8 mouse cellular contexts compared by ENCODE assay signal in genomic region chr12:3808396-3808981, GRCm38 (mm10). TPM values are rescaled to one million over a fixed set of nuclear protein-coding genes. Genes with fewer than 3 reads are reported as not detected.
DNase-seq lines count a peak whose midpoint lies in the region; ATAC-seq and TF ChIP-seq lines count a peak whose summit lies in the region.

No protein-coding gene starts in this region.

- H3K27ac ChIP-seq in forebrain, postnatal 0 days (ENCODE audit: low read depth, low read length), result peak overlapping the region; percentile 90
- H3K27ac ChIP-seq in midbrain, embryonic 13.5 days, result peak overlapping the region; percentile 88

- peak overlapping the region; percentile 63 for H3K4me3 ChIP-seq in erythroblast, embryonic 14.5 days (replicated peaks)
- H3K4me3 ChIP-seq in forebrain, postnatal 0 days (ENCODE audit: low read depth, low read length), result peak overlapping the region; percentile 93
- H3K4me3 ChIP-seq in midbrain, embryonic 13.5 days (replicated peaks), result peak overlapping the region; percentile 88

- DNase-seq in ES-CJ7 (ENCODE audit: low read depth, low spot score), result peak; percentile 27
- DNase-seq in forebrain, postnatal 0 days, result no peak
- peak; percentile 78 to 79 for DNase-seq in kidney, adult 8-10 months
- DNase-seq in frontal cortex, postnatal 10 days (ENCODE audit: low spot score in 2 of 2), result no peak
- DNase-seq in frontal cortex, postnatal 25 days (ENCODE audit: low spot score in 2 of 2), result no peak

- no peak for TF ChIP-seq CTCF in forebrain, postnatal 0 days (IDR thresholded peaks at IDR 0.05; ENCODE audit: low read depth)

- H3K27me3 ChIP-seq in erythroblast, embryonic 14.5 days (ENCODE audit: control insufficient read depth), result peaks cover 61% of the 10 kb centered on the region
- no peaks in the 10 kb centered on the region for H3K27me3 ChIP-seq in forebrain, postnatal 0 days (ENCODE audit: insufficient read depth, low read length)
- H3K27me3 ChIP-seq in midbrain, embryonic 13.5 days, result 0 out of 2 replicates have a peak, but pooled peaks cover 3% of the 10 kb centered on the region

- H3K9ac ChIP-seq in forebrain, postnatal 0 days, result peak overlapping the region; percentile 87
- peak overlapping the region; percentile 88 for H3K9ac ChIP-seq in midbrain, embryonic 13.5 days (replicated peaks)

- no peaks in the 10 kb centered on the region for H3K36me3 ChIP-seq in erythroblast, embryonic 14.5 days (ENCODE audit: control insufficient read depth)
- no peaks in the 10 kb centered on the region; the same call in 1 of the 2 replicates for H3K36me3 ChIP-seq in forebrain, postnatal 0 days (ENCODE audit: insufficient read depth)
- H3K36me3 ChIP-seq in midbrain, embryonic 13.5 days, result no peaks in the 10 kb centered on the region

- H3K9me3 ChIP-seq in erythroblast, embryonic 14.5 days (ENCODE audit: control insufficient read depth, low read length), result no peaks in the 10 kb centered on the region
- H3K9me3 ChIP-seq in forebrain, postnatal 0 days (ENCODE audit: low read length), result no peaks in the 10 kb centered on the region
- no peaks in the 10 kb centered on the region for H3K9me3 ChIP-seq in midbrain, embryonic 13.5 days

- WGBS in forebrain, postnatal 0 days, result 6% methylated on average over 10 of the region's 10 CpGs
- 4% methylated on average over 10 of the region's 10 CpGs for WGBS in midbrain, embryonic 13.5 days

- peaks cover 15% of the 10 kb centered on the region for H3K4me1 ChIP-seq in erythroblast, embryonic 14.5 days (ENCODE audit: control insufficient read depth)
- peaks cover 27% of the 10 kb centered on the region for H3K4me1 ChIP-seq in forebrain, postnatal 0 days (ENCODE audit: insufficient read depth)
- peaks cover 47% of the 10 kb centered on the region for H3K4me1 ChIP-seq in midbrain, embryonic 13.5 days (replicated peaks)

- ATAC-seq in erythroblast, adult 5-6 weeks (replicated peaks; ENCODE audit: low FRiP score, poor library complexity, severe bottlenecking), result no peak
- ATAC-seq in forebrain, postnatal 0 days, result no peak
- no peak; the same call in none of the 2 replicates for ATAC-seq in midbrain, embryonic 13.5 days

- peak overlapping the region; percentile 82 for H3K4me2 ChIP-seq in forebrain, postnatal 0 days (ENCODE audit: low read depth)
- peak overlapping the region; percentile 80 for H3K4me2 ChIP-seq in midbrain, embryonic 13.5 days (replicated peaks)

RNA-seq across cellular contexts. Expression of gene Dnmt3a, which starts 2.7 kb away (rescaled TPM):
- polyA plus RNA-seq in erythroblast, embryonic 14.5 days (2012), result 0.16 and 0.18 TPM in 2 replicates
- total RNA-seq in erythroblast, adult 5-6 weeks (2015; ENCODE audit: low replicate concordance), result 5.4 and 8.6 TPM in 2 replicates
- total RNA-seq in erythroblast, adult 5-6 weeks (2017; ENCODE audit: low replicate concordance), result 2.9 and 5.3 TPM in 2 replicates
- total RNA-seq in forebrain, postnatal 0 days (2014; rRNA removed), result 54.8 and 72.8 TPM in 2 replicates
- polyA plus RNA-seq in forebrain, postnatal 0 days (2015; fragmentation: Nextera tagmentation; extraction: Ambion mirVana), result 51.1 and 91.4 TPM in 2 replicates
- 111 and 124 TPM in 2 replicates for polyA plus RNA-seq in midbrain, embryonic 13.5 days (2015; fragmentation: Nextera tagmentation; extraction: Ambion mirVana)

Comparison
In these comparisons a context has a peak if more than half of its experiments do, and no peak if none do; other contexts are left out.
1. DNase-seq: peak in ES-CJ7 (single experiment) and kidney, adult 8-10 months (2 of 2); none in forebrain, postnatal 0 days (single experiment), frontal cortex, postnatal 10 days (0 of 2) and frontal cortex, postnatal 25 days (0 of 2).
2. RNA of gene Dnmt3a, which starts 2.7 kb away (polyA plus RNA-seq): 111 to 124 TPM in midbrain, embryonic 13.5 days and 51.1 to 91.4 TPM in forebrain, postnatal 0 days; 0.16 to 0.18 TPM in erythroblast, embryonic 14.5 days; every median in the first group is over 10 times any median in the second.
3. Peak in every context shown above with its lines, with median percentiles within 50 percentile points of each other: H3K4me3 ChIP-seq.